Mouse (Mus musculus) spleen, adult 2 months (tissue): ENCODE results near the gene Cdc42ep5.

ENCODE experiments used
- CTCF ChIP-seq: fragments of 200-500 bp; IDR thresholded peaks from 2 replicates; pipeline ENCODE4 v1.5.1; 2011; ENCODE audit warnings: mild to moderate bottlenecking, inconsistent platforms; ENCODE audit not compliant: insufficient read depth, insufficient read length, insufficient replicate concordance; ENCODE audit errors: extremely low read depth
- POLR2A ChIP-seq: fragments of 200-500 bp; IDR thresholded peaks from 2 replicates; pipeline ENCODE4 v1.6.1; 2011; ENCODE audit warnings: low read depth, low read length, inconsistent platforms

GRCm38 (mm10) chr7:4127894-4128293, 36.8 kb downstream of the Cdc42ep5 start:
- TF ChIP-seq CTCF (no peak), POLR2A (no peak)
